Mouse (Mus musculus): ENCODE results near the gene Atg4c. TPM values are rescaled to one million over a fixed set of nuclear protein-coding genes. Genes with fewer than 3 reads are reported as not detected.

Gene Atg4c
- total and polyA plus RNA-seq, 2 experiments from 2014 or later, result 6.2 to 15.2 TPM

GRCm38 (mm10) chr4:99174265-99174664, 19.5 kb upstream of the Atg4c start:
- no peaks in the 10 kb centered on the region for H3K9me3 ChIP-seq (replicated peaks; ENCODE audit: control insufficient read depth, low read length)
- H3K27ac ChIP-seq (ENCODE audit: low read depth), result no peak overlapping the region
- H3K27me3 ChIP-seq (ENCODE audit: control insufficient read depth, insufficient read depth, low read length), result 0 out of 2 replicates have a peak, but pooled peaks cover 3% of the 10 kb centered on the region
- no peak overlapping the region for H3K9ac ChIP-seq (replicated peaks; ENCODE audit: low read depth, low read length)
- ATAC-seq (ENCODE audit: insufficient read depth, low read depth) (no peak), DNase-seq (ENCODE audit: low spot score) (no peak)
- 88% methylated on average over 7 of the region's 7 CpGs for WGBS
- TF ChIP-seq CTCF (IDR thresholded peaks at IDR 0.05; ENCODE audit: low read depth) (no peak), EP300 (IDR thresholded peaks at IDR 0.05; ENCODE audit: low read depth) (no peak)
- no peak overlapping the region for H3K4me2 ChIP-seq (ENCODE audit: low read depth, low read length)
- H3K36me3 ChIP-seq (replicated peaks; ENCODE audit: control insufficient read depth, insufficient read depth, low read length), result no peaks in the 10 kb centered on the region
- H3K4me3 ChIP-seq (ENCODE audit: low read depth, low read length), result no peak overlapping the region
- H3K4me1 ChIP-seq (ENCODE audit: control insufficient read depth, insufficient read depth), result no peaks in the 10 kb centered on the region

- TF ChIP-seq EP300 (IDR thresholded peaks at IDR 0.05; ENCODE audit: low read depth) (no peak), CTCF (IDR thresholded peaks at IDR 0.05; ENCODE audit: low read depth) (no peak)
- DNase-seq (ENCODE audit: low spot score) (peak; percentile 1), ATAC-seq (ENCODE audit: insufficient read depth, low read depth) (no peak)
- H3K4me2 ChIP-seq (ENCODE audit: low read depth, low read length), result no peak overlapping the region
- H3K9ac ChIP-seq (replicated peaks; ENCODE audit: low read depth, low read length), result no peak overlapping the region
- H3K9me3 ChIP-seq (replicated peaks; ENCODE audit: control insufficient read depth, low read length), result no peaks in the 10 kb centered on the region
- H3K4me1 ChIP-seq (ENCODE audit: control insufficient read depth, insufficient read depth), result no peaks in the 10 kb centered on the region
- H3K27ac ChIP-seq (ENCODE audit: low read depth), result no peak overlapping the region
- WGBS, result 53% methylated on average over 7 of the region's 7 CpGs
- 0 out of 2 replicates have a peak, but pooled peaks cover 3% of the 10 kb centered on the region for H3K27me3 ChIP-seq (ENCODE audit: control insufficient read depth, insufficient read depth, low read length)
- H3K36me3 ChIP-seq (replicated peaks; ENCODE audit: control insufficient read depth, insufficient read depth, low read length), result no peaks in the 10 kb centered on the region
- no peak overlapping the region for H3K4me3 ChIP-seq (ENCODE audit: low read depth, low read length)
These were observed 16.9 kb upstream of the Atg4c start for GRCm38 (mm10) chr4:99176841-99177240.

GRCm38 (mm10) chr4:99177255-99177654, 16.5 kb upstream of the Atg4c start:
- no peak for ATAC-seq (ENCODE audit: insufficient read depth, low read depth)
- Histone ChIP-seq H3K4me3 (ENCODE audit: low read depth, low read length) (no peak overlapping the region), H3K4me2 (ENCODE audit: low read depth, low read length) (no peak overlapping the region), H3K27me3 (ENCODE audit: control insufficient read depth, insufficient read depth, low read length) (0 out of 2 replicates have a peak, but pooled peaks cover 3% of the 10 kb centered on the region), H3K9ac (replicated peaks; ENCODE audit: low read depth, low read length) (no peak overlapping the region), H3K36me3 (replicated peaks; ENCODE audit: control insufficient read depth, insufficient read depth, low read length) (no peaks in the 10 kb centered on the region), H3K9me3 (replicated peaks; ENCODE audit: control insufficient read depth, low read length) (no peaks in the 10 kb centered on the region), H3K27ac (ENCODE audit: low read depth) (no peak overlapping the region), H3K4me1 (ENCODE audit: control insufficient read depth, insufficient read depth) (no peaks in the 10 kb centered on the region)
- WGBS, result 75% methylated on average over 4 of the region's 4 CpGs
- DNase-seq (ENCODE audit: low spot score), result peak; percentile 0
- TF ChIP-seq CTCF (IDR thresholded peaks at IDR 0.05; ENCODE audit: low read depth) (no peak), EP300 (IDR thresholded peaks at IDR 0.05; ENCODE audit: low read depth) (no peak)

- no peak overlapping the region for H3K4me2 ChIP-seq (ENCODE audit: low read depth, low read length)
- TF ChIP-seq EP300 (IDR thresholded peaks at IDR 0.05; ENCODE audit: low read depth) (no peak), CTCF (IDR thresholded peaks at IDR 0.05; ENCODE audit: low read depth) (no peak)
- WGBS, result 73% methylated on average over 5 of the region's 5 CpGs
- DNase-seq (ENCODE audit: low spot score) (no peak), ATAC-seq (ENCODE audit: insufficient read depth, low read depth) (no peak)
- no peaks in the 10 kb centered on the region for H3K36me3 ChIP-seq (replicated peaks; ENCODE audit: control insufficient read depth, insufficient read depth, low read length)
- H3K9me3 ChIP-seq (replicated peaks; ENCODE audit: control insufficient read depth, low read length), result no peaks in the 10 kb centered on the region
- no peak overlapping the region for H3K4me3 ChIP-seq (ENCODE audit: low read depth, low read length)
- 0 out of 2 replicates have a peak, but pooled peaks cover 3% of the 10 kb centered on the region for H3K27me3 ChIP-seq (ENCODE audit: control insufficient read depth, insufficient read depth, low read length)
- H3K9ac ChIP-seq (replicated peaks; ENCODE audit: low read depth, low read length), result no peak overlapping the region
- no peaks in the 10 kb centered on the region for H3K4me1 ChIP-seq (ENCODE audit: control insufficient read depth, insufficient read depth)
- no peak overlapping the region for H3K27ac ChIP-seq (ENCODE audit: low read depth)
These were observed 14.9 kb upstream of the Atg4c start for GRCm38 (mm10) chr4:99178851-99179250.

- H3K36me3 ChIP-seq (replicated peaks; ENCODE audit: control insufficient read depth, insufficient read depth, low read length), result no peaks in the 10 kb centered on the region
- no peak overlapping the region for H3K4me3 ChIP-seq (ENCODE audit: low read depth, low read length)
- 40% methylated on average over 21 of the region's 21 CpGs for WGBS
- no peak overlapping the region for H3K4me2 ChIP-seq (ENCODE audit: low read depth, low read length)
- TF ChIP-seq EP300 (IDR thresholded peaks at IDR 0.05; ENCODE audit: low read depth) (no peak), CTCF (IDR thresholded peaks at IDR 0.05; ENCODE audit: low read depth) (no peak)
- H3K27me3 ChIP-seq (ENCODE audit: control insufficient read depth, insufficient read depth, low read length), result no peaks in the 10 kb centered on the region
- no peaks in the 10 kb centered on the region for H3K9me3 ChIP-seq (replicated peaks; ENCODE audit: control insufficient read depth, low read length)
- DNase-seq (ENCODE audit: low spot score), result peak; percentile 7
- H3K4me1 ChIP-seq (ENCODE audit: control insufficient read depth, insufficient read depth), result no peaks in the 10 kb centered on the region
- H3K27ac ChIP-seq (ENCODE audit: low read depth), result no peak overlapping the region
- no peak overlapping the region for H3K9ac ChIP-seq (replicated peaks; ENCODE audit: low read depth, low read length)
- ATAC-seq (ENCODE audit: insufficient read depth, low read depth), result no peak; the same call in 1 of the 2 replicates
These were observed 14.2 kb upstream of the Atg4c start for GRCm38 (mm10) chr4:99179446-99180120.

GRCm38 (mm10) chr4:99180921-99181320, 12.8 kb upstream of the Atg4c start:
- H3K4me3 ChIP-seq (ENCODE audit: low read depth, low read length), result no peak overlapping the region
- TF ChIP-seq EP300 (IDR thresholded peaks at IDR 0.05; ENCODE audit: low read depth), result no peak
- TF ChIP-seq CTCF (IDR thresholded peaks at IDR 0.05; ENCODE audit: low read depth), result no peak
- H3K9me3 ChIP-seq (replicated peaks; ENCODE audit: control insufficient read depth, low read length), result no peaks in the 10 kb centered on the region
- H3K4me1 ChIP-seq (ENCODE audit: control insufficient read depth, insufficient read depth), result no peaks in the 10 kb centered on the region
- WGBS, result 47% methylated on average over 5 of the region's 5 CpGs
- H3K27ac ChIP-seq (ENCODE audit: low read depth), result no peak overlapping the region
- DNase-seq (ENCODE audit: low spot score), result peak; percentile 4
- ATAC-seq (ENCODE audit: insufficient read depth, low read depth), result no peak
- H3K9ac ChIP-seq (replicated peaks; ENCODE audit: low read depth, low read length), result no peak overlapping the region
- H3K36me3 ChIP-seq (replicated peaks; ENCODE audit: control insufficient read depth, insufficient read depth, low read length), result no peaks in the 10 kb centered on the region
- H3K4me2 ChIP-seq (ENCODE audit: low read depth, low read length), result no peak overlapping the region
- no peaks in the 10 kb centered on the region for H3K27me3 ChIP-seq (ENCODE audit: control insufficient read depth, insufficient read depth, low read length)
